Mouse (Mus musculus) C2C12 (cell line): ENCODE measurements at regions not wholly inside any gene's neighbourhood (a gene's known extent, or its start where the extent isn't known, plus 50 kb on each side); places are given as distances from the start of the nearest gene placed in this dataset.

Experiments used
- CEBPB ChIP-seq: IDR thresholded peaks from one replicate; pipeline ENCODE4 v1.6.1; 2011; ENCODE audit warnings: low read depth, mild to moderate bottlenecking, control low read depth, moderate library complexity
- CTCF ChIP-seq: IDR thresholded peaks from one replicate; pipeline ENCODE4 v1.5.1; 2011; ENCODE audit not compliant: control insufficient read depth, insufficient read depth, insufficient read length
- FOSL1 ChIP-seq: IDR thresholded peaks from one replicate; pipeline ENCODE4 v1.8.0; 2011; ENCODE audit warnings: mild to moderate bottlenecking, low read length; ENCODE audit not compliant: poor library complexity, insufficient read depth, severe bottlenecking
- MAX ChIP-seq: IDR thresholded peaks from one replicate; pipeline ENCODE4 v1.6.1; 2011; ENCODE audit warnings: mild to moderate bottlenecking, control low read depth
- MYOD1 ChIP-seq: IDR thresholded peaks from one replicate; pipeline ENCODE4 v1.6.1; 2011; ENCODE audit warnings: low read depth; ENCODE audit not compliant: control insufficient read depth, insufficient read length
- MYOG ChIP-seq: IDR thresholded peaks from one replicate; pipeline ENCODE4 v1.6.1; 2011; ENCODE audit not compliant: control insufficient read depth, insufficient read length; ENCODE audit errors: extremely low read depth
- USF1 ChIP-seq: IDR thresholded peaks from one replicate; pipeline ENCODE4 v1.6.1; 2011; ENCODE audit warnings: low read depth, mild to moderate bottlenecking, control low read depth, moderate library complexity

- TF ChIP-seq CTCF (no peak), USF1 (no peak), MYOD1 (no peak), FOSL1 (no peak), MAX (no peak), CEBPB (no peak), MYOG (no peak)
Observed at GRCm38 (mm10) chr8:35280741-35281140, 484.8 kb upstream of the Gm19410 start.
